Mouse (Mus musculus) kidney, postnatal 10 days (tissue): ENCODE data around the gene Pacsin3.

Experiments
- DNase-seq: peaks from one replicate; pipeline ENCODE4 v3.0.0; 2021; ENCODE audit warnings: mixed read lengths

Gene Pacsin3

DNA sequence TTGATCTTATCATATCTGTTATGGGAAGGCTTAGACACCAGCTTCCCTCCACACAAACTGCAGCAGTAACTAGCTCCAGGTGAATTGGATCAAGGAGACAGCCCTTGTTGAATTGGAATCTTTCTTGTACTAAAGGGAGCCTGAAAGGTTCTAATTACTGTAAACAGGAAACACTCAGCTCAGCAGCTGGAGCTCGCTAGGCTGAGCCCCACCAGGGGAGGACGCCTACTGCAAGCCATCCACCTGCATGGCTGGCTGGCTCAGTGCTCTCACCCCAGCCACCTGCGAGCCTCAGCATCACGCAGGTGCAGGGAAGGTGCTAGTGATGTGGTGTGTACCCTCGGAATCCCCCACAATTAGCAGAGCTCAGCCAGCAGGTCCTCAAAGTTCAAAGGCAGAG is 52.9 kb downstream of the Pacsin3 start:
- DNase-seq: no peak

- DNase-seq: no peak
These were observed 53.8 kb downstream of the Pacsin3 start for GRCm38 (mm10) chr2:91309546-91309945.

DNA sequence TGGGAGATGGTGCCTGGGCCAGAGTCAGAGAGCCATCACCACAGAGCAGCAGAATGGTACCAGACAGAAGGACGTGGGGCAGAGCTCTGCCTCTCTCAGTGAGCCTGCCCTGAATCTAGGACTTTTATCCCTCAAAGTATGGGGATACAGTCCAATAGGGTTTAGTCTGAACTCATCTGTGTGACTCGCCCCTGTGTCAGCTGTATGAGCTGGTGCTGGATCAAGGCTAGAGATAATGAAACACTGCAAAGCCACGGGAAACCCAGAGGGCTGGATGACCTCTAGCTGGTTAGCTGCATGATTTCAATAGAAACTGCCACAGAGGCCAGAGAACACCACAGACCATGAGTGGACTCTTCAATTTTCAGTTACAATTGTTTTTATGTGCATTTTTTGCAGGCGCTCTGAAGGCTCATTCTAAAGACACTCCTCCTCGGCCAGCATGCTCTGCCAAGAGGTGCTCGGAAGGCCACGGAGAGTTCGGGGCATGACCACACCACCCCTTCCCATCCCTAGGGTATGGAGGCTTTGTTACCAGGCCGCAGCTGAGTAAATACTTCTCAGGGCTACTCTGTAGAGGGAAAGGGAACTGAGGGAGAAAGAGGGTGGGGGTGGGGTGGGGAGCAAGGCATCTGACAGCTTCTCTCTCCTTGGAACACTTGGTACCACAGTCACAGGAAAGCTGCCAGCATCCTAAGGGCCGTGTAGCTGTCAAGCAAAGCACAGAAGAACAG is 57.0 kb downstream of the Pacsin3 start:
- DNase-seq: peak; percentile 25

- DNase-seq: no peak
These were observed 58.4 kb downstream of the Pacsin3 start for GRCm38 (mm10) chr2:91314184-91314583.
